Mouse (Mus musculus) intestine, embryonic 15.5 days (tissue): ENCODE measurements around the gene Ripor2. TPM values are rescaled to one million over a fixed set of nuclear protein-coding genes. Genes with fewer than 3 reads are reported as not detected.
A peak's percentile ranks its signal among the peaks of the same experiment; 100 is the strongest.

Experiments
- ATAC-seq: fragments of 200-750 bp; cut with Nextera tagmentation; 2 replicates; pipeline ENCODE4 v1.8.0; 2017; ENCODE audit warnings: moderate TSS enrichment, moderate library complexity
- H3K27ac ChIP-seq: fragments of 300-500 bp; sonication (generic); 2 replicates; pipeline ENCODE4 v1.5.1; 2015; ENCODE audit warnings: mild to moderate bottlenecking, inconsistent platforms
- H3K27me3 ChIP-seq: fragments of 300-500 bp; sonication (generic); replicated peaks from 2 replicates; pipeline ENCODE4 v1.6.1; 2015; ENCODE audit warnings: inconsistent platforms
- H3K36me3 ChIP-seq: fragments of 300-500 bp; sonication (generic); 2 replicates; pipeline ENCODE4 v1.6.1; 2015; ENCODE audit warnings: inconsistent platforms
- H3K4me1 ChIP-seq: fragments of 300-500 bp; sonication (generic); replicated peaks from 2 replicates; pipeline ENCODE4 v1.6.1; 2015; ENCODE audit warnings: inconsistent platforms
- H3K4me2 ChIP-seq: fragments of 300-500 bp; sonication (generic); replicated peaks from 2 replicates; pipeline ENCODE4 v1.6.1; 2015; ENCODE audit warnings: mild to moderate bottlenecking, inconsistent platforms
- H3K4me3 ChIP-seq: fragments of 300-500 bp; sonication (generic); replicated peaks from 2 replicates; pipeline ENCODE4 v1.5.1; 2015; ENCODE audit warnings: inconsistent platforms
- H3K9ac ChIP-seq: fragments of 300-500 bp; sonication (generic); 2 replicates; pipeline ENCODE4 v1.6.1; 2015; ENCODE audit warnings: inconsistent platforms
- H3K9me3 ChIP-seq: fragments of 300-500 bp; sonication (generic); 2 replicates; pipeline ENCODE4 v1.6.1; 2016; ENCODE audit warnings: inconsistent platforms
- WGBS: fragments of 180-500 bp; shearing (Covaris S2); methylation state at CpG from one replicate; pipeline ENCODE4 v1.1.7; 2015; 5-methylcytosine and 5-hydroxymethylcytosine counted together
- polyA plus RNA-seq: library from polyadenylated mRNA; unstranded; fragments of >200 nt; fragmentation: Nextera tagmentation; extraction: Ambion mirVana; gene quantifications from 2 replicates; pipeline ENCODE4 v1.2.1, GENCODE M21; 2015

The Ripor2 gene
- polyA plus RNA-seq, 1 experiment from 2014 or later, result 1.9 TPM

DNA sequence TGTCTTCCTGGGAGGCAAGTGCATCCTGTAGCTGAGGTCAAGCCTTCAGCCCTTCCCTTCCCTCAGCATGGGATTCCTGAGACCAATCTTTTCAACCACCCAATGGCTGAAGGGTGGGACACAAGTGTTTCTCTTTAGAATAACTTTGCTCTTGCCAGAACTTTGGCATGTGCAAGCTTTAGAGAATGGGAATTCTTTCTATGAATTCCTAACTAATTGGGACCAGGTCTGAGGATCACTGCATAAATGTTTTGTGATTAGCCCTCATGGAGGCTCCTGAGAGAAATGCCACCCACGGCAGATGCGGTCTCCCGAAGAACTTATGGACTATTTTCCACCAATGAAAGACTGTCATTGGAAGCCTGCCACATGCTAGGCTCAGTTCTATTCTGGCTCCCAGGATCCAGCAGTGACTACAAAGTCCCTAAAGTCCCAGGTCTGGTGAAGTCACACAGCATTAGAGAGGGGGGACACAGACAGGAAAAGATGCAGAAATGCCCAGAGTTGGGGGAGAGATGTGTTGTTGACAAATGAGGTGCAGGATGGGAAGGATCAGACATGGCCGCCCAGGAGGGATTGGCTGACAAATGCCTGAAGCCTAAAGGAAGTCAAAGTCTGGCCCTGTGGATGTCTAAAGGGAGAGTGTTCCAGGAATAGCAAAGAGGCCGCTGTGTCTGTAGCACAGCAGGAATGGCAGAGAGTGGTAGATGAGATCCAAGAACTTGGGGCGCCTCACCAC lies 44.9 kb downstream of the Ripor2 start:
- Histone ChIP-seq H3K27ac (no peak overlapping the region), H3K4me3 (no peak overlapping the region), H3K27me3 (no peaks in the 10 kb centered on the region), H3K36me3 (no peaks in the 10 kb centered on the region), H3K9me3 (no peaks in the 10 kb centered on the region), H3K4me1 (no peaks in the 10 kb centered on the region), H3K4me2 (no peak overlapping the region), H3K9ac (no peak overlapping the region)
- no peak for ATAC-seq
- 88% methylated on average over 6 of the region's 6 CpGs for WGBS

DNA sequence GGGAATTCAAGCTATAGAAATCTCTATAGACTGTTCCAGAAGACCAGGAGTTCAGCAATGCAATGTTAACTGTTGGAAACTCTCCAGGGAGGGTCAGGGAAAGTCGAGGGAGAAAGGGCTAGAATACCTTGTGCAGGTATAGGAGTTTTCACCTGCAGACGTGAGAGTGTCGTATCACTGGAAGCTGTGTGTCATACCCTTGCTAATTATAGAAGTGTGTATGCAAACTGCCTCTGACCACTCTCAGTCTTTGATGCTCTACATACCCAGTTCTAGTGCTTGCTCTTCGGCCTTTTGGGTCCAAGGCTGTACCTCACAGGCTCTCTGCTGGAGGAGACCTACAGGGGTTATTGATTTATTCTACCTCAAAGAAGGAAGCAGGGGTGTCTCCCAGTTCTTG lies 46.2 kb downstream of the Ripor2 start:
- Histone ChIP-seq H3K27ac (no peak overlapping the region), H3K9me3 (no peaks in the 10 kb centered on the region), H3K27me3 (no peaks in the 10 kb centered on the region), H3K9ac (no peak overlapping the region), H3K36me3 (no peaks in the 10 kb centered on the region), H3K4me2 (no peak overlapping the region), H3K4me1 (no peaks in the 10 kb centered on the region), H3K4me3 (no peak overlapping the region)
- no peak for ATAC-seq
- 88% methylated on average over 4 of the region's 4 CpGs for whole genome bisulfite sequencing

DNA sequence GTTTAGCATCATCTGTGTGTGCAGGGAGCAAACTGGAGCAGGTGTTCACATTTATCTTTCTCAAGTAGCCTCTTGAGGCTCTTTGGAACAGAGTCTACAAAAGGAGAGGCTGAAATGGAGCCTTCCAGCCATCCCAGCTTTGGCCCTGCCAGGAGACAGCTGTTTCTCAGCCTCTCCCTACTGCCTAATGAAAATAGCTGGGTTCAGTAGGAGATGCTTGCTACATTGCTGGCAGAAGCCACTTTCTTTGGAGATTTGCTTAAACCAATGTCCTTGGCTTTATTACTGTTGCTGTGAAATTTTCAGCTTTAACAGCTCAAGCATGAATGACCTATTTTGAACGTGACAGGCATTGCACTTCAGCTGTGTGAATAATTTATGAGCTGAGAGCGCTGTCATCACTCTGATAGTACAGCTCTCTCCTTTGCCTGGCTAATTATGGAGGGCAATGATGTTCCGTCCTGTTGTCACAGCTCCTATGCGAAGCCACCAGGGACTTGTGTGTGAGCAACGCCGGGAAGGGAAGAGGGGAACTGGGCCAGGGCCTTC lies 47.2 kb downstream of the Ripor2 start:
- Histone ChIP-seq H3K9ac (no peak overlapping the region), H3K27ac (no peak overlapping the region), H3K4me3 (no peak overlapping the region), H3K36me3 (no peaks in the 10 kb centered on the region), H3K9me3 (no peaks in the 10 kb centered on the region), H3K27me3 (no peaks in the 10 kb centered on the region), H3K4me1 (no peaks in the 10 kb centered on the region), H3K4me2 (no peak overlapping the region)
- WGBS, result 67% methylated on average over 6 of the region's 6 CpGs
- no peak for ATAC-seq

DNA sequence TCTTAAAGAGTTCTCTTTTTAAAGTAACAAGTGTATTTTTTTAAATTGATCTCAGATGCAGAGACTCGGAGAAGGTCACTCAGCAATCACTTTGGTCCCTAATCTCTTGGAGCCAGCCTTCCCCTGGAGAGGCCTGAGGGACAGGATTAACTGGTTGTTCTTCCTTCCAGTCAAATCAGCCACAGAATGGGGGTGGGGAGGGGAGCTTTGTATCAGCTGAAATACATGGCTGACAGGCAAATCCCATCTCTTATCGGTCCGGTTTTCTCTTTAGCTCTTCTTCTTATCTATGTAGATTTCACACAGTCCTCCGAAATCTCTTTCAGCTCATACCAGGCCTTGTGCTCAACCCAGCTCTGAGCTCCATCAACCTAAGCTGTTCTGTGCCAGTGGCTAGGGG lies 48.4 kb downstream of the Ripor2 start:
- H3K36me3 ChIP-seq, result no peaks in the 10 kb centered on the region
- no peak for ATAC-seq

DNA sequence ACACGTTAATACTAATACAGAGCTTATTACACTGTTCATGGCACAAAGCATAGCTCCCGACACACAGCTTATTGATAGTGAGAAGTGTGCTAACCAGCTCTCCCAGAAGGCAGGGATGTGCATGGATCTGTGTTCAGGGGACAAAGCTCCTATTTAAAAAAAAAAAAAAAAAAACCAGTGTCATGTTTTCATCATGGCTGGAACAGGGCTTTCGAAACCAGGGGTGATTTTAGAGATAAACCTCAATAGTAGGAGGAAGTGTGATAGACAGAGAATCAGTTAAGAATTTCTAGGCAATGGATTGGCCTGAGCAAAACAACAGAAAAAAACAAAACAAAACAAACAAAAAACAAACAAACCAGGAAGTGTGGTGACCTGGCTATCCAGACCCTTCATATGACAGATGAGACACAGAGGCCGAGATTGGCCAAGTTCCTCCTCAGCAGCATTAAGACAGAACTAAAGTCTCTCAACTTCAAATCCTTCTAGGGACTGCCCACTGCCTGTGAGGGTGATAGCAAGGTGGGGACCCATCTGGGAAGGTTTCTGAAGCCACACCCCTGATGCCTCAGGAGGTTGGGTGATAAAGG lies 51.1 kb downstream of the Ripor2 start:
- ATAC-seq, result no peak
- WGBS, result 71% methylated on average over 4 of the region's 4 CpGs
- 0 out of 2 replicates have a peak, but pooled peaks cover under 1% of the 10 kb centered on the region for H3K4me1 ChIP-seq

More for the DNA sequence above, 48.4 kb downstream of the Ripor2 start:
- no peaks in the 10 kb centered on the region for H3K4me1 ChIP-seq
- no peak overlapping the region for H3K4me3 ChIP-seq
- H3K27me3 ChIP-seq, result no peaks in the 10 kb centered on the region
- H3K9me3 ChIP-seq, result no peaks in the 10 kb centered on the region
- H3K9ac ChIP-seq, result no peak overlapping the region
- H3K4me2 ChIP-seq, result no peak overlapping the region
- no peak overlapping the region for H3K27ac ChIP-seq
- WGBS, result 61% methylated on average over 4 of the region's 4 CpGs

DNA sequence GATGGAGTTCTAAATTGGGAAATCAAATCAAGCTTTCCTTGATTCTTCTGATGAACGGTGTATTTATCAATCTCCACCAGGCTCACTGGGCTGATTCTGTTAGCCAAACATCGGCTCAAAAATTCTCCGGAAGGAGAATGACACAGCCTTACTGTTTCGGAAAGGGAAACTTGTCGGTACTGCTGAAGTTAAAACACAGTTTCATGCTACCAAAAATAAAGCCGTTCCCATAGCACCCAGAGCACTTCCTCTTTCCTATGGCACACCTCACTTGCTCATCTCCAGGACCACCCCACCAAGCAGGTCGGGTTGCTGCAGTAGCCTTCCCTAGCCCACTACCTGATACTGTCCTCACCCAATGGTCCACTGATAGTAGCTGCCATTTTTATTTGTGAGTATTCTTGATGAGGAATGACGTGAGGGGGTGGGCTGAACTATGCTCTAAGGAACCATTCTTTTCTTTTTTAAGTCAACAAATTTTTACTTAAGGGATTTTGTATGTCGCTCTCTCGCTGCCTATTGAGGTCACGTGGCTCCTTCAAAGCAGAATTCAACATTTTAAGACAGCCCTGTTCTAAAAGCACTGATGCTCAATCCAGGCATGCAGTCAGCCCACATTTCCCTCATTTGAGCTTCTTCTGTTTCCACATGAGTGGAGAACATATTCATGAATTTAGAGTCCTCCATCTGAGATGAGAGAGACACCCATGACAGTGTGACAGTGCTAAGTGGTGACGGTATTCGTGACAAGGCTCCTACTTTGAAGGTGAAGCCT lies 52.5 kb downstream of the Ripor2 start:
- H3K27me3 ChIP-seq, result peaks cover 13% of the 10 kb centered on the region
- no peaks in the 10 kb centered on the region for H3K36me3 ChIP-seq
- no peak overlapping the region for H3K9ac ChIP-seq
- no peak for ATAC-seq
- no peak overlapping the region for H3K4me3 ChIP-seq
- H3K4me1 ChIP-seq, result peaks cover 11% of the 10 kb centered on the region; the same call in 1 of the 2 replicates
- H3K4me2 ChIP-seq, result no peak overlapping the region
- H3K27ac ChIP-seq, result no peak overlapping the region
- 87% methylated on average over 13 of the region's 13 CpGs for WGBS
- H3K9me3 ChIP-seq, result no peaks in the 10 kb centered on the region

More for the DNA sequence above, 51.1 kb downstream of the Ripor2 start:
- H3K9ac ChIP-seq, result no peak overlapping the region
- no peaks in the 10 kb centered on the region for H3K36me3 ChIP-seq
- no peak overlapping the region for H3K4me3 ChIP-seq
- no peak overlapping the region for H3K4me2 ChIP-seq
- H3K27ac ChIP-seq, result no peak overlapping the region
- H3K9me3 ChIP-seq, result no peaks in the 10 kb centered on the region
- H3K27me3 ChIP-seq, result peaks cover 6% of the 10 kb centered on the region; the same call in 1 of the 2 replicates

DNA sequence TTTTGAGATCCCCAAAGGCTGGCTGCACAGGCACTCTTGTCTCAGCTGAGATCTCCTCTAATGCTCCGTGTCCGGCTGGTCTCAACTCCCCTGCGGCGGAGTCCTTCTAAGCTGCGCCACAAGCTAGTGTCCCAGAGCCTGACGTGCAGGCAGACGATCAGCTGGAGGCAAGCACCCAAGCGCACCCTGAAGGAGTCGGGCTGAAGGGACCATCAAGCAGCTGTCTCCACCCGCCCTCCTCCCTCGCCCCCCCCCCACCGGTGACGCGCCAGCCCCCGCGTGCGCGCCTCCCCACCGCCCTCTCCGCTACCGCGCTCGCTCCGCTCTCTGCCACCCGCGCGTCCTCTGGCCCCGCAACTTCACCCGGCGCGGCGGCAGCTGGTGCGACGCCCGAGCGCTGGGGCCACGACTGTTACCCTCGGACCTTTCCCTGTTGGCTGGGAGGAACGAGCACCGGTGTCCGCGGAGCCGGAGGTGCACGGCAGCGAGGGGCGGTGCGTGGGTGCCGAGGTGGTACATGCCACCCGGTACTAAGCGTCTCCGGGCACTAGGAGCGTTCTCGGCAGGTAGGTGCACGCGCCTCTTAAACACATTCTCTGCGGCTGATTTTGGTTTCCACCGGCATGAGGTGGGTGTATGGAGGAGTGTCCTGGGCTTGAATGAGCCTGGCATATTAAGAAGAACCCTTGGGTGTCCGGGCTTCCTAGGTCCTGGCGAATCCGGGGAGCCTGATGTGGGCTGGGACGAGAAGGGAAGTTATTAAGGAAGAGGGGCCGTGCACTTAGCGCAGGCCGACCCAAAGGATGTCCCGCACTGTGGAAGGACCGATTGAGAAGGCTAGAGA lies 56.6 kb downstream of the Ripor2 start:
- peak; percentile 57 for ATAC-seq
- Histone ChIP-seq H3K9ac (peak overlapping the region; percentile 56), H3K4me3 (peak overlapping the region; percentile 57), H3K4me1 (peaks cover 12% of the 10 kb centered on the region; the same call in 1 of the 2 replicates), H3K27me3 (peaks cover 13% of the 10 kb centered on the region), H3K9me3 (no peaks in the 10 kb centered on the region), H3K27ac (no peak overlapping the region), H3K36me3 (no peaks in the 10 kb centered on the region), H3K4me2 (peak overlapping the region; percentile 99)
- under 1% methylated on average over 63 of the region's 66 CpGs for WGBS

DNA sequence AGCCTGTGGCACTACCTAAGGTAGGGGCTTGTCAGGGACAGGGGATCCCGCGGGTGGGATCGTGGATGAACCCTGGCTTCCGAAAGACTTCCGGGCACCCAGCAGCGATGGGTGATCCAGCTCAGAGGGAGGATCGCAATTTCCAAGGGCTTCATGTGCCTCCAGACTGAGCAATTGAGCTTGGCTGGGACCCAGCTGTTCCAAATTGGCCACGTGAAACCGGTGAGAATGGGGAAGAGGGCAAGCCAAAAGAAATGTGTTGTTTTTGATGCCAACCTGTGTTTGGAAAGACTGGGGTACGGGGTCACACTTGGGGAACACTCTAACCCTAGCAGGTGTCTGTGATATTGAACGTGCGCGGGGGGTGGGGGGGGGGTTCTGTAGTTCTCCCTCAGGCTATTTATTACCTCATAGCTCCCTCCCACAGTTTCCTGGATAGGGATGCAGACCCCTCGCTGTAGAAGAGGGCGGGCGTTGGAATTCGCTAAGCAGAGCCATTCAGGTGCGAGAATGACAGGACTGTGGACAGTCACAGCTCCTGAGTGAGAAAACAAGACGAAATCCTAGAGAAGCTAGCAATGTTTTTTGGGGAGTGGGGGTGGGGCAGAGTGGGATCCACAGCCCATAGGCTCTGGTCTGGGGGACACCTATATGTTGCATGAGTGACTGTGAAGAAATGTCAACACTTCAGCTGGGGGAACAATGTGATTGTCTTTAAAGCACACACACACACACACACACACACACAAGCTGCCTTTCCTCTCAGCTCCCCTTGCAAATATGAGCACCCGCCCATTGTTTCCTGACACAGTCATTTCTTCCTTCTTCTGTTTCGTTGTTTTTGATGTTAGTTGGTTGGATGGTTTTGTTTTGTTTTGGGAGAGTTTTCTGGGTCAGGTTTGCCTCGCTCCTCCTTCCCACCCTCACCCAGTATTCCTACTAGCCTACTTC lies 57.5 kb downstream of the Ripor2 start:
- Histone ChIP-seq H3K4me2 (peak overlapping the region; percentile 99), H3K27ac (no peak overlapping the region), H3K4me1 (peaks cover 12% of the 10 kb centered on the region; the same call in 1 of the 2 replicates), H3K27me3 (peaks cover 13% of the 10 kb centered on the region), H3K9me3 (no peaks in the 10 kb centered on the region), H3K36me3 (no peaks in the 10 kb centered on the region), H3K4me3 (peak overlapping the region; percentile 57), H3K9ac (peak overlapping the region; percentile 56; the same call in 1 of the 2 replicates)
- no peak; the same call in 1 of the 2 replicates for ATAC-seq
- WGBS, result 19% methylated on average over 22 of the region's 22 CpGs

DNA sequence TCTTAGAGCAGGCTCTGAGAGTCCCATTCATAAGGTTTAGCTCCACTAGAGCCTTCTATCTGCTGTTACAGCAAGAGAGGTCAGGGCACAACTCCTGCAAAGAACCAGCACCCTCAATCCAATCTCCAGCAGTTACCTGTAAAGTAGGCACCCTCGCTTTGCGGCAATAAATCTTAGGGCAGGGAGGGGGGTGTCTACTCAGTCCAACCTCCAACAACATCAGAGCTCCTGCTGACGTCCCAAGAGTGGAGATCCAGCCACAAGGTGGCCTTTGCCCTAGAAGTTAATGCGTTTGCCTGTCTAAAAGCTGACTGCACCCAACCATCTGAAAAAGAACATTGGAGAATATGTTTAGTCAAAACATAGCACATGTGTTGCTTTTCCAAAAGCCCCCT lies 58.2 kb downstream of the Ripor2 start:
- Histone ChIP-seq H3K27me3 (peaks cover 13% of the 10 kb centered on the region), H3K9ac (no peak overlapping the region), H3K4me2 (peak overlapping the region; percentile 99; the same call in 1 of the 2 replicates), H3K4me1 (peaks cover 12% of the 10 kb centered on the region; the same call in 1 of the 2 replicates), H3K36me3 (no peaks in the 10 kb centered on the region), H3K4me3 (no peak overlapping the region), H3K27ac (no peak overlapping the region), H3K9me3 (no peaks in the 10 kb centered on the region)
- WGBS, result 41% methylated on average over 4 of the region's 4 CpGs
- 0 out of 2 replicates have a peak, but pooled peaks have one; percentile 32 for ATAC-seq

DNA sequence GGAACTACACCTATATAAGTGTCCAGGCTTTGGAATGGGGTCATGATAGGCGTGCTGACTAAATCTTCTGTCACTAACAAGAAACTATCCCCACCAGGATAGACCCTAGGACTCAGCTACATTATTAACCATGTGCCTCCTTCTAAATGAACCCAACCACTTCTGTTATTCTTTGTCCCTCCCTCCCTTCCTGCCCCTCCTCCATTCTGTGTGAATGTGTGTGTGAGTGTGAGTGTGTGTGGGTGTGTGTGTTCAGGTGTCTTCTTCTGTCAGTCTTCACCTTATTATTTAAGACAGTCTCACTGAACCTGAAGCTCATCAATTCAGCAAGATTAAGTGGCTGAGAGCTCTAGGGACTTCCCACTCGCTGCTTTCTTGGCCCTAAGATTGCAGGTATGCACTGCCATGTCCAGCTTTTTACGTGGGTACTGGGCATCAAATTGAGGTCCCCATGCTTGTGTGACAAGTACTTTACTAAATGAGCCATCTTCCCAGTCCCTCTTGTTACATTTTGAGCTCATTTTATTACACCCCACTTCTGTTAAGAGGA lies 58.9 kb downstream of the Ripor2 start:
- Histone ChIP-seq H3K36me3 (no peaks in the 10 kb centered on the region), H3K27me3 (peaks cover 13% of the 10 kb centered on the region), H3K9ac (no peak overlapping the region), H3K27ac (no peak overlapping the region), H3K4me1 (peaks cover 12% of the 10 kb centered on the region; the same call in 1 of the 2 replicates), H3K9me3 (no peaks in the 10 kb centered on the region), H3K4me3 (no peak overlapping the region), H3K4me2 (no peak overlapping the region)
- ATAC-seq, result no peak
- 80% methylated on average over 3 of the region's 3 CpGs for WGBS
